Mouse (Mus musculus) liver, adult 2 months (tissue): Measurements from ENCODE around the gene Rhox2g. TPM values are rescaled to one million over a fixed set of nuclear protein-coding genes. Genes with fewer than 3 reads are reported as not detected.
"Not testable (repeated sequence)": the region's sequence is repeated elsewhere in the genome, so short reads cannot be mapped to it uniquely, and the experiment has no call there.

Source experiments
- DNase-seq: peaks from one replicate; pipeline ENCODE4 v3.0.0-alpha.2; 2011; ENCODE audit warnings: low read depth, low spot score; ENCODE audit errors: extremely low read depth
- H3K27ac ChIP-seq: fragments of 200-500 bp; replicated peaks from 2 replicates; pipeline ENCODE4 v1.5.1; 2012; ENCODE audit warnings: low read depth, mild to moderate bottlenecking, control low read depth, inconsistent platforms, low read length; ENCODE audit not compliant: insufficient read depth
- H3K27me3 ChIP-seq: fragments of 200-500 bp; 2 replicates; pipeline ENCODE4 v1.6.1; 2012; ENCODE audit warnings: mild to moderate bottlenecking, moderate library complexity, low read length, inconsistent platforms; ENCODE audit not compliant: control insufficient read depth, insufficient read depth
- H3K36me3 ChIP-seq: fragments of 200-500 bp; 2 replicates; pipeline ENCODE4 v1.6.1; 2012; ENCODE audit warnings: low read length, inconsistent platforms; ENCODE audit not compliant: control insufficient read depth, insufficient read depth
- H3K4me1 ChIP-seq: fragments of 200-500 bp; 2 replicates; pipeline ENCODE4 v1.6.1; 2011; ENCODE audit warnings: low read length; ENCODE audit not compliant: control insufficient read depth, insufficient read depth
- H3K4me3 ChIP-seq: fragments of 200-500 bp; 2 replicates; pipeline ENCODE4 v1.5.1; 2011; ENCODE audit warnings: low read depth, mild to moderate bottlenecking, control low read depth, low read length, moderate library complexity; ENCODE audit not compliant: insufficient read depth
- H3K79me2 ChIP-seq: fragments of 200-500 bp; 2 replicates; pipeline ENCODE4 v1.6.1; 2012; ENCODE audit warnings: inconsistent platforms, mild to moderate bottlenecking, low read length, moderate library complexity; ENCODE audit not compliant: control insufficient read depth, insufficient read depth
- H3K9ac ChIP-seq: fragments of 200-500 bp; 2 replicates; pipeline ENCODE4 v1.6.1; 2012; ENCODE audit warnings: low read depth, mild to moderate bottlenecking, control low read depth, inconsistent platforms, low read length
- CTCF ChIP-seq: fragments of 200-500 bp; IDR thresholded peaks from 2 replicates; pipeline ENCODE4 v1.5.1; 2011; ENCODE audit warnings: low read depth, low read length, control low read depth
- POLR2A ChIP-seq: fragments of 200-500 bp; IDR thresholded peaks from 2 replicates; pipeline ENCODE4 v1.6.1; 2011; ENCODE audit warnings: low read length, control low read depth; ENCODE audit not compliant: insufficient read depth; ENCODE audit errors: extremely low read depth
- WGBS: fragments of 180-500 bp; shearing (Covaris S2); methylation state at CpG from one replicate; pipeline ENCODE4 v1.1.7; 2018; 5-methylcytosine and 5-hydroxymethylcytosine counted together
- polyA plus RNA-seq: library from polyadenylated mRNA; depleted of rRNA; stranded (reverse); fragments of >200 nt; gene quantifications from 2 replicates; pipeline ENCODE4 v1.2.3, GENCODE M21; 2012; rRNA removed
- total RNA-seq: library from RNA; depleted of rRNA; stranded (reverse); fragments of >200 nt; gene quantifications from 2 replicates; pipeline ENCODE4 v1.2.3, GENCODE M21; 2014; rRNA removed

Gene Rhox2g
- not detected in 2 replicates for total RNA-seq
- not detected in 2 replicates for polyA plus RNA-seq

DNA sequence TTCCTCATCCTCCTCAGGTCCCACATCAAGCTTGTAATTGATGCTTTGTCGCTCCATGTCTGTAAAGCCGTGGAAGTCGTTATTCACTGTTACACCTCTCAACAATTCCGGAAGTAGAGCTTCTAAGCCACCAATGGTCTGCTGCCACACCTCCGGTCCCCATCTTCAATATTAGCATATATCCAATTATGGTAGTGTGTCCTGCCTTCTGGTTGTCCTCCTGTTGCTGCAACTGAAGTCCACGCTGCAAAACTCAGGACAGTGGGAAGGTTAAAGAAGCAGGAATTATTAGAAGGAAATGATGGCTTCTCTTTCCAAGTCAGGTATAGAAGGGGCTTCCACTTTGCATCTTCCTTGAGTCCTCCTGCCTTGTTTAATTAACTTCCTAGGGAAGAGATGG lies at the start of gene Rhox2g:
Gene Rhox2g (minus strand): TSS at position 101 of the 400 bp plus-strand sequence.
- 92% methylated on average over 6 of the region's 6 CpGs for WGBS
- not testable (repeated sequence) for H3K4me3 ChIP-seq, H3K36me3 ChIP-seq, H3K27ac ChIP-seq, DNase-seq, H3K9ac ChIP-seq, H3K27me3 ChIP-seq, H3K4me1 ChIP-seq, H3K79me2 ChIP-seq

DNA sequence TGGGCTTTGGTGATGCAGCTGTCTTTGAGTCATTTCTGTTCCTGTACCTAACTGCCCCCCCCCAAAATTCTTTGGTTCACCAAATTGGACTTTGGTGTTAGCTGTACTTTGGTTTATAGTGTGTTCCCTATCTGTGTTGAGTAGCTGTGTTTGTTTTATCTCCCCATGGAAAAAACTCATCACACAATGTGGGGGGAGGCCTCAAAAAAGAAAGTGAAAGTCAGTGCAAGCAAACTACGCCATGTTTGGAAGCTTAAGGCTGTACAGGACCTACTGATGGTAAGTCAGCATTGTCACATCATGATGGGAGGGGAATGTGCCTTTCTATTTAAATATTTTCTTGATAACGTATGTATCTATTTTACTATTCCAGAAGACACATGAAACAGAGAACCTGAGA lies 49.0 kb upstream of the Rhox2g start:
- no peaks in the 10 kb centered on the region for H3K36me3 ChIP-seq
- no peaks in the 10 kb centered on the region for H3K4me1 ChIP-seq
- no peak overlapping the region for H3K9ac ChIP-seq
- WGBS: 73% methylated on average over 2 of the region's 2 CpGs
- TF ChIP-seq POLR2A (no peak), CTCF (no peak)
- no peaks in the 10 kb centered on the region for H3K27me3 ChIP-seq
- no peaks in the 10 kb centered on the region for H3K79me2 ChIP-seq
- H3K27ac ChIP-seq: no peak overlapping the region
- peak; percentile 3 for DNase-seq
- H3K4me3 ChIP-seq: no peak overlapping the region

DNA sequence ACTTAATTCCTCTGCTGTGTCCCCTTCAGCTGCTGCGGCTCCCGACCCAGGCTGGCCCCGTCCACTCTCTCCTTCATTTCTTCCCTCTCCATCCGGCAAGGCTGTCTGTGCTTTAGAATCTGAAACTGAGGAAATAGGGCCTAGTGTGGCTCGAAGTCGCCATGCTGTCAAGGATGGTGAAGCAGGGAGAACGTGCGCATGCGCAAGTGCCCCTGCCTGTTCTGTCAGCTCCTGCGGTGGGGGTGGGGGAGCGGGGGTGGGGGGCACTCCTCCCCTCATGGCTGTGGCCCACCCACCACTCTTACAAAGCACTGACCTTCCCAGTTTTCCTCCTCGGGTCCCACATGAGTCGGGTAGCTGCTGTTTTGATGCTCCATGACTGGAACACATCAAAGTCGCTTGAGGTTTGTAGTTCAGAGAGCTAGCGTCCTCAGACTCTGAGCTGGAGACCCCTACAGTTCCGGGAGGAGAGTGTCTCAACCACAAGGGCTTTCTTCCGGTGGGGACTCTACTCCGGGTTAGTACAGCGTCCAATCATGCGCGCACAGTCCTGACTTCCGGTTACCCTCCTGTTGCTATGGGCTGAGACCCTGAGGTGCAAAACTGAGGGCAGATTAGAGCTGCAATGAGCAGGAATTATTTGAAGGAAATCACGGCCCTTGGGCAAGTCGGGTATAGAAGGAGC lies 39.9 kb upstream of the Rhox2g start:
- no peak overlapping the region for H3K4me3 ChIP-seq
- H3K4me1 ChIP-seq: no peaks in the 10 kb centered on the region
- no peak overlapping the region for H3K9ac ChIP-seq
- TF ChIP-seq CTCF: no peak
- TF ChIP-seq POLR2A: no peak
- no peak for DNase-seq
- H3K27ac ChIP-seq: no peak overlapping the region
- no peaks in the 10 kb centered on the region for H3K27me3 ChIP-seq
- no peaks in the 10 kb centered on the region for H3K36me3 ChIP-seq
- 87% methylated on average over 24 of the region's 24 CpGs for WGBS
- H3K79me2 ChIP-seq: no peaks in the 10 kb centered on the region

DNA sequence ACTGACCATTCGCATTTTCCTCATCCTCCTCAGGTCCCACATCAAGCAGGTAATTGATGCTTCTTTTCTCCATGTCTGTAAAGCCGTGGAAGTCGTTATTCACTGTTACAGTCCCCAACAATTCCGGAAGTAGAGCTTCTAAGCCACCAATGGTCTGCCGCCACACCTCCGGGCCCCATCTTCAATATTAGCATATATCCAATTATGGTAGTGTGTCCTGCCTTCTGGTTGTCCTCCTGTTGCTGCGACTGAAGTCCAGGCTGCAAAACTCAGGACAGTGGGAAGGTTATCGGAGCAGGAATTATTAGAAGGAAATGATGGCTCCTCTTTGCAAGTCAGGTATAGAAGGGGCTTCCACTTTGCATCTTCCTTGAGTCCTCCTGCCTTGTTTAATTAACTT lies 29.9 kb upstream of the Rhox2g start, which contains the start of gene Rhox2h:
Gene Rhox2h (minus strand): TSS at position 101 of the 400 bp plus-strand sequence.
- not testable (repeated sequence) for H3K27ac ChIP-seq, H3K4me1 ChIP-seq, H3K4me3 ChIP-seq, H3K9ac ChIP-seq, H3K27me3 ChIP-seq, H3K36me3 ChIP-seq, H3K79me2 ChIP-seq, DNase-seq
- WGBS: 89% methylated on average over 8 of the region's 8 CpGs

DNA sequence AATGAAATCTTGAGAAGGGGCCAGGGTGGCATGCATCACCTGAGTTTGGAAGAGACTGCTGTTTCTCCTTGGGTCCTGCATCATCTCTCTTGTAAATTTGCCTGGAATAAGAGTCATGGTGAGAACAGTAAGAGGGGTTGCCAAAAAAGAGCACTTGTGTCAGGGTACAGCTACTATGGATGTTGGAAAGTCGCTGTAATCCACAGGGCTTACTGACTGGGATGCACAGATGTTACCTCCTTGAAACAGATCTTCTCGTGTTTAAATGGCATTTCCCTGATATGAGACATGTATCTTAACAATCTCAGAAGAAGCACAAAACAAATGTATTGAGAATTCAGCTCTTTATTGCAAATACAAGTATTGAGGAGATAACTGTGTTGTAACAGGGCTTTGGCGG lies 25.4 kb upstream of the Rhox2g start, which contains the start of gene Rhox3h:
Gene Rhox3h (minus strand): TSS at position 101 of the 400 bp plus-strand sequence.
- not testable (repeated sequence) for H3K79me2 ChIP-seq, H3K9ac ChIP-seq, H3K4me1 ChIP-seq, H3K4me3 ChIP-seq, H3K27me3 ChIP-seq, H3K36me3 ChIP-seq, H3K27ac ChIP-seq, DNase-seq
- WGBS: 100% methylated on average over 1 of the region's 3 CpGs

DNA sequence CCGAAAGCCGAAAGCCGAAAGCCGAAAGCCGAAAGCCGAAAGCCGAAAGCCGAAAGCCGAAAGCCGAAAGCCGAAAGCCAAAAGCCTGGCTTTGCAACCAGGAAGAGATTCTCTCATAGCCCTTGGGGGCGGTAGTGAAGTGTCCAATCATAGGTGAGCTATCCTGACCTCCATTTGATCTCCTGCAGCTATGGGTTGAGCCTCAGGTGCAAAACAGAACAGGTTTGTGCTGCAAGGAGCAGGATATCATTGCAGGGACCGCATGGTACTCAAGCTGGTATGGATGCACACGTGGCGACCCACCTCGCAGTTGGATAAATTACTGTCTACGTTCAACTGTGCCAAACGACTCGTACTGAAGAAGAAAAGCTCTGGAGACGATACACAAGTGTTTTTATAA lies 8.0 kb upstream of the Rhox2g start, which contains the start of gene Rhox4g:
Gene Rhox4g (minus strand): TSS at position 101 of the 400 bp plus-strand sequence.
- not testable (repeated sequence) for H3K27ac ChIP-seq, H3K27me3 ChIP-seq, H3K79me2 ChIP-seq, H3K36me3 ChIP-seq, H3K4me3 ChIP-seq, H3K4me1 ChIP-seq, H3K9ac ChIP-seq, DNase-seq
- 96% methylated on average over 19 of the region's 20 CpGs for WGBS

DNA sequence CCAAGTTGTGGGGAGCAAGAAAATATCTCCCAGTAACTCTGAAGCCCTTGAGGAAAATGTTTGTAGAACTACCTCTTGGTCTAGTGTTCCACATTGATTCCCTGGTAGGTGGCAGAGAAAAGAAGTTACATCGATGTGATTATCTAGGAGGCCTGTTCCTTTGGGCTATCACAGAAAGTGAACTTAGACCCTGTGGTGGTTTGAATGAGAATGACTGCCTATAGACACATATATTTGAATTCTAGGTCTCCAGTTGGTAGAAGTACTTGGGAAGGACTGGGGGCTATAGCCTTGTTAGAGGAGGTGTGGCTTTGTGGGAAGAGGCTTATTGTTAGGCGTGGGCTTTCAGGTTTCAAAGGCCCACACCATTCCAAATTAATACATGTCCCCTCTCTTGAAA lies 14.8 kb downstream of the Rhox2g start, which contains the start of gene Rhox3g:
Gene Rhox3g (minus strand): TSS at position 101 of the 400 bp plus-strand sequence.
- DNase-seq, H3K27ac ChIP-seq: not testable (repeated sequence)
- WGBS: 94% methylated on average over 2 of the region's 2 CpGs

DNA sequence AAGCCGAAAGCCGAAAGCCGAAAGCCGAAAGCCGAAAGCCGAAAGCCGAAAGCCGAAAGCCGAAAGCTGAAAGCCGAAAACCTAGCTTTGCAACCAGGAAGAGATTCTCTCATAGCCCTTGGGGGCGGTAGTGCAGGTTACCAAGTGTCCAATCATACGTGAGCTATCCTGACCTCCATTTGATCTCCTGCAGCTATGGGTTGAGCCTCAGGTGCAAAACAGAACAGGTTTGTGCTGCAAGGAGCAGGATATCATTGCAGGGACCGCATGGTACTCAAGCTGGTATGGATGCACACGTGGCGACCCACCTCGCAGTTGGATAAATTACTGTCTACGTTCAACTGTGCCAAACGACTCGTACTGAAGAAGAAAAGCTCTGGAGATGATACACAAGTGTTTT lies 35.7 kb downstream of the Rhox2g start, which contains the start of gene Rhox4f:
Gene Rhox4f (minus strand): TSS at position 101 of the 400 bp plus-strand sequence.
- H3K4me1 ChIP-seq, H3K27me3 ChIP-seq, H3K79me2 ChIP-seq, DNase-seq, H3K9ac ChIP-seq, H3K36me3 ChIP-seq, H3K4me3 ChIP-seq, H3K27ac ChIP-seq: not testable (repeated sequence)
- WGBS: 94% methylated on average over 18 of the region's 19 CpGs

More for the DNA sequence above, 14.8 kb downstream of the Rhox2g start, which contains the start of gene Rhox3g:
- H3K27me3 ChIP-seq, H3K4me1 ChIP-seq, H3K36me3 ChIP-seq, H3K9ac ChIP-seq, H3K79me2 ChIP-seq, H3K4me3 ChIP-seq: not testable (repeated sequence)
